Mouse (Mus musculus) c-Kit-negative CD71-positive TER-119-positive erythroid progenitor cells, embryonic 14.5 days (primary cell): Measurements from ENCODE around the gene Galnt11.

Experiments used
- DNase-seq: peaks from one replicate; pipeline ENCODE4 v3.0.0-alpha.2; 2013; ENCODE audit warnings: low read depth, low spot score

The Galnt11 gene

DNA sequence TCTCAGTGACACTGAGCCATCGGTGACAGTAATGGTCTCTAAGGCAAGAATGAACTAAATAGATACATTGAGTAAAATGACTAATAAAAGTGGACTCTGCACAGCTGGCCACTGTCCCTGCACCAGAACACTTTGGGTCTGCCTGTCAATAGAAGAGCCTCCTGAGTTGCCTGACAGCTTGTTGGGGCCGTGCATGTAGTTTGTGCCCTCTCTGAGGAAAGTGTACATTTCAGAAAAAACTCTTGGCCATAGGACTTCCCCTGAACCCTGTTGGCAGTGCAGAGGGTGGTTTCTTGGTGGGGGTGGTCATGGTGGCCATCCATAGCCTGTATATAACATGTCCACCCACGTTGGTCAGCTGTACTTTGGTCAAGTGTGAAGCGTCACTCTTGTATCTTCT, 32.8 kb downstream of the Galnt11 start:
- no peak for DNase-seq

DNA sequence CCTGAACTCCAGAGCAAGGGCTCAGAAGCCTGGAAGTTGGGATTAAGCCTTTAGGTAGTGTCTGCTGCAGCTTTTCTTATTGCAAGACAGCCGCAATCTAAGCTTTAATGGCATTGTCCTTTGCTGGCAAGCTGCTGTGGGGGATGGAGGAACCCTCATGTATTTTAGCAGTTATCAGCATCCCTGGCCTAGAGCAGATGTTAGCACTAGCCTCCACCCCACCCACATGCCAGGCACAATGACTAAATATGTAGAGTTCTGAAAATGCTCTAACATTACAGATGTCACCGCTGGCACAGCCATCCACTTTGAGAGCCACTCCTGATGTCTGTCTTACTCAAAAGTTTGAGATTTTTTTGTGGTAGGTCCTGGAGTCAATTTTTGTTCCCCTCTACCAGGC, 35.0 kb downstream of the Galnt11 start:
- no peak for DNase-seq

DNA sequence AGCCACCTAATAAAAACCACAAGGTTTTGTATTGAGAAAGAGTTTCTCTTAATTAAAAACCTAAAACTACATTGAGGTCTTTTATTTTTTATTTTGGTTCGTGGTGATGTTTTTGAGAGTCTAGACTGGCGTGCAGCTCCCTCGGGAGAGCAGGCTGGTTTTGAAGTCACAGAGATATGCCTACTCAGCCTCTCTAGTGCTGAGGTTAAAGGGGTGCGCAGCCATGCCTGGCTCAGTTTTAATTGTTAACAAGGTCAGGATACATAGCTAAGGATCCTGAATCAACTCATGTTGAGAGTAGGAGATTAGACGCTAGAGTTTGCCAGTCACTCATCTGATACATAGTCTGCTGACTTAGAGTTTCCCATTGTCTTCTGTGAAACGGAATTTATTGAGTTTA, 39.7 kb downstream of the Galnt11 start:
- DNase-seq, result no peak

DNA sequence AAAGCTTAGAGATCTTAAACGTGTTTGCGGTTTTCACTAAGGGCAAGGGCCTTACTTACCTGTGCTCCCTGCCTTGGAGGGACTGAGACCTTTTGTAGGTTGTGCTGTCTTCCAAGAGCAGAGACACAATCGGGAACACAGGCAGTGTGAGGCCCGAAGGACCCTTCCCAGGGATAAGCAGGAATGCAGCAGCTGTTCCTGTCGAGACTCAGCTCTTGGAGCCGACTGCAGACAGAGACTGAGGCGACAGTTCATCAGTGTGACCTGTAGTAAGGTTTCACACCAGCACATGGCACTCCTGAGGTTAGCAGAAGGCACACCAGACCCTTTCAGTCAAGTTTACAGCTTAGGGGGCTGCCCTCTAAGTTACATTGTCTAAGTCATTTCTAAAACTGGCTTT, 40.6 kb downstream of the Galnt11 start:
- no peak for DNase-seq

- DNase-seq, result no peak
Observed at GRCm38 (mm10) chr5:25268258-25268888, 46.7 kb downstream of the Galnt11 start.

GRCm38 (mm10) chr5:25275629-25276028, 53.9 kb downstream of the Galnt11 start:
- DNase-seq, result no peak

DNA sequence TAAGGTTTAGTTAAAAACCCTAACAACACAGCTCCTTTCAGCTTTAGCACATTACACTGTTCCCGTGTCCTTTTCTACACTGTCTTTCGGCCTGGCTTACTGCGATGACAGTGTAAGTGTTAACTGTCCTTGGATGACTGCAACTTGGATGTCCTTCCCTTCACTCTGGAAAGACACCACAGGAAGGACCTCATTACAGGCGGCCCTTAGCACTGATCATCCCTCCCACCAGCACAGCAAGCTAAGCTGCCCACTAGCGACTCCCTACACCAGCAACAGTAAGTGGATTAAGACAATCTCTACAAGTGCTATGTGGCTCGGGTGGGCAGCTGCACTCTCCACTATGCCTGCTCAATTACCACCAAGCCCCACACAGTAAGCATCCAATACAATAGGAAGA, 54.7 kb downstream of the Galnt11 start:
- no peak for DNase-seq

GRCm38 (mm10) chr5:25283988-25284387, 62.3 kb downstream of the Galnt11 start:
- DNase-seq, result no peak

DNA sequence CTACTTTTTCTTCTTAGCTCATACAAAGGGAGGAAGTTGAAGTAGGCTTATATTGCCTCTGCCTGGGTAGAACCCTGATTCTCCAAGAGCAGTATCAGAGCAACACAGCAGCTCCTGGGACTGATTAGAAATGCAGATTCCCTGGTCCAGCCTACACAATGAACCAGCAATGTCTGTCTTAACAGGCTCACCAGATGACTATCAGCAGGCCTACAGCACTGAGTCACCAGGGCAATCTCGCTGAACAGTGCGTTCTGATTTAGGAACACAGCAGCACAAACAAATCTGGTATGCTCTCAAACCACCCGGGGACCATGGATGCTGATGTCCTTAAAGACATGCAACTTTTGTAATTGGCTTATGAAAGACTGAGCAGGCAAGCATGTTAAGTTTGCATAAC, 75.1 kb downstream of the Galnt11 start:
- no peak for DNase-seq

GRCm38 (mm10) chr5:25310226-25310625, 88.5 kb downstream of the Galnt11 start:
- DNase-seq, result no peak

DNA sequence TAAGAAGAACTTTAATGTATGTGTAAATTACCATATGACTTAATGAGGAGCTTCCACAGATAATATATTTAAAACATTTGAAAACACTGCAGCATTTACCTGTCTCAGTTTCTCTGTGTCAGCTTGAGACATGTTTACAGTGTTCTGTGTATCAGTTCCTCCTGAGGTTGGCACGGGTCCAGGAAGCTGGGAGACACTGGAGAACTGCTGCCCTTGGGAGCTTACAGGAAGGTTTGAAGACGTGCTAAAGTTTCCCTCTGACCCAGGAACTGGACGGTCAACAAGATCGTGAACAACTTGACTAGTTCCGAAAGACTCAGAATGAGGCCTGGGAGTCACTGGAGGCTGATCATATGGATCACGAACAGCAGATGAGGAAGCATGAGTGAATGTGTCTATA, 92.2 kb downstream of the Galnt11 start:
- no peak for DNase-seq
